Mouse (Mus musculus): ENCODE data around the gene Tbc1d17.

Gene Tbc1d17

GRCm38 (mm10) chr7:44856265-44856916, 7.5 kb upstream of the Tbc1d17 start:
- in situ Hi-C loops (cut with MboI; ENCODE audit: low pct_unique_long_range_greater_than_20kb in 1 of 2, low sequenced_read_pairs in 2 of 2, unreplicated experiment in 1 of 2) = loop anchor here in 1 of 2 experiments (10.0 kb wide), 1 partner anchor 302 kb away; the partner anchor contains the start of gene Nr1h2

GRCm38 (mm10) chr7:44855036-44855435, 6.2 kb upstream of the Tbc1d17 start:
- in situ Hi-C loops (cut with MboI; ENCODE audit: low pct_unique_long_range_greater_than_20kb in 1 of 2, low sequenced_read_pairs in 2 of 2, unreplicated experiment in 1 of 2) = loop anchor here in 1 of 2 experiments (10.0 kb wide), 1 partner anchor 300 kb away; the partner anchor contains the start of gene Nr1h2

- in situ Hi-C loops (cut with MboI; ENCODE audit: low pct_unique_long_range_greater_than_20kb in 1 of 2, low sequenced_read_pairs in 2 of 2, unreplicated experiment in 1 of 2) = loop anchor here in 1 of 2 experiments (10.0 kb wide), 1 partner anchor 300 kb away; the partner anchor contains the start of gene Nr1h2
Measured at GRCm38 (mm10) chr7:44854356-44855031, 5.6 kb upstream of the Tbc1d17 start.

- in situ Hi-C loops (cut with MboI; ENCODE audit: low pct_unique_long_range_greater_than_20kb in 1 of 2, low sequenced_read_pairs in 2 of 2, unreplicated experiment in 1 of 2) = loop anchor here in 1 of 2 experiments (10.0 kb wide), 1 partner anchor 299 kb away; the partner anchor contains the start of gene Nr1h2
Measured at GRCm38 (mm10) chr7:44853596-44854355, 4.9 kb upstream of the Tbc1d17 start.

DNA sequence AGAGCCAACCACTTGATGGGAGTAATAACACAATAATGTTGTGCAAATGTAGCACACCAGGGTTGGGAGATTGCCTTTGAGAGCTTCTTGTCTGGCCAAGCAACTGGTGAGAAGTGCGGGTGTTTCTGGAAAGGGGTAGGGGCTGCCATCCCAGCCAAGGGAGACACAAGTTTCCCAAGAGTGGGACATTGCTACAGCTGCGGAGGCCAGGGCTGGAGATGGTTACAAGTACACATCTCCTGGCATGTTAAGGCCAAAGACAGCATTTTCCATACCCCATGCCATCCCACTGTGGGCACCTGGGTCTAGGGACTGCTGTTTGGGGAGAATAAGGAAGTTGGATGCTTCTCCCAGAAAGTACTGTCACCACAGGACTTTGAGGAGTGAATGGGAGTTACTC, 4.2 kb upstream of the Tbc1d17 start:
- in situ Hi-C loops (cut with MboI; ENCODE audit: low pct_unique_long_range_greater_than_20kb in 1 of 2, low sequenced_read_pairs in 2 of 2, unreplicated experiment in 1 of 2) = loop anchor here in 1 of 2 experiments (10.0 kb wide), 1 partner anchor 298 kb away; the partner anchor contains the start of gene Nr1h2

DNA sequence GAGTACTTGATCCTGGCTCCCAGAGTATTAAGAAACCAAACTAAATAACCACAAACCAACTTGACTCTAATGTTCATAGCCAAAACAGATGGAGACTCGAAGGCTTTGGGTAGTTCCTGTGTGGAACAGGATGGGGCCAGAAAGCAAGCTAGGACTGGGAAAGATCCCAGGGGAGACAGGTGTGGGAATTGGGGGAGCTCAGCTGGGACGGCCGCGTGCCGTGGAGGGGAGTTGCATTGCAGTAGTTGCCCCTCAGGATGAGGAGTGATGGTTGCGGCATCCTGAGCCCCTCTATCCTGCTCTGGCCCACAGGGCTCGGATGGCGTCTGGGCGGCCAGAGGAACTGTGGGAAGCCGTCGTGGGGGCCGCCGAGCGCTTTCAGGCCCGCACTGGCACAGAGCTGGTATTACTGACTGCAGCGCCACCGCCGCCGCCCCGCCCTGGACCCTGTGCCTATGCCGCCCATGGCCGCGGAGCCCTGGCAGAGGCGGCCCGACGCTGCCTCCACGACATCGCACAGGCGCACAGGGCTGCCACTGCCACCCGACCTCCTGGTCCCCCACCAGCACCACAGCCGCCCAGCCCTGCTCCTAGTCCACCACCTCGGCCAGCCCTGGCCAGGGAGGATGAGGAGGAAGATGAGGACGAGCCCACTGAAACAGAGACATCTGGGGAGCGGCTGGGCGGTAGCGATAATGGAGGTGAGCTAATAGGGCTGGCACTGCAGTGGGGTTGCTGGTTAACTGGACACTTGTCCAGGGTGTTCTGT, 3.6 kb upstream of the Tbc1d17 start:
- in situ Hi-C loops (cut with MboI; ENCODE audit: low pct_unique_long_range_greater_than_20kb in 1 of 2, low sequenced_read_pairs in 2 of 2, unreplicated experiment in 1 of 2) = loop anchor here in 1 of 2 experiments (10.0 kb wide), 1 partner anchor 298 kb away; the partner anchor contains the start of gene Nr1h2

DNA sequence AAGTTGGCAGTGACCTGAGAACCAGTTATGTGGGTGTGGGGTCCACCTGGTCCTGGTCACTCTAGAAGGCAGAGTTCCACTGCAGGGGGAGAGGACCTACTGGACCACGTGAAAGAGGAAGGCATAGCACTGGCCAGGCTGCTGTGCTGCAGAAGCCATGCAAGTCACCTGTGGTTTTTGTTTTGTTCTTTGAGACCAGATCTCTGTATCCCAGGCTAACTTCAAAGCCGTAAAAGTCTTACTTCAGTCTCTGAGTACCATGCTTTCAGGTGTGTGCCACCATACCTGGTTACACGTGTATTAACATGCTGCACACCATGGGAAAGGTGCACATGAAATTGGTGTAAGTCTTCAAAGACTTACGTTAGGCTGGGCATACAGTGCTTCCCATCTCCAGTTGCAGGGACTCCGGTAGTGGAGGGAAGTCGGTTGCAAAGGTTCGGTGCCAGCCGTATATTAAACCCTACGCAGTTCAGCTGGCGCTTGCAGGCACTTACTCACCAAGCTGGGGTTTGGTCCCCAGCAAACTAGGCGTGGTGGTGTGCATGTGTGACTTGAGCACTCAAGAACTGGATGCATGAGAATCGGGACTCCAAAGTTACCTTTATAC, 2.9 kb upstream of the Tbc1d17 start:
- in situ Hi-C loops (cut with MboI; ENCODE audit: low pct_unique_long_range_greater_than_20kb in 1 of 2, low sequenced_read_pairs in 2 of 2, unreplicated experiment in 1 of 2) = loop anchor here in 1 of 2 experiments (10.0 kb wide), 1 partner anchor 297 kb away; the partner anchor contains the start of gene Nr1h2

DNA sequence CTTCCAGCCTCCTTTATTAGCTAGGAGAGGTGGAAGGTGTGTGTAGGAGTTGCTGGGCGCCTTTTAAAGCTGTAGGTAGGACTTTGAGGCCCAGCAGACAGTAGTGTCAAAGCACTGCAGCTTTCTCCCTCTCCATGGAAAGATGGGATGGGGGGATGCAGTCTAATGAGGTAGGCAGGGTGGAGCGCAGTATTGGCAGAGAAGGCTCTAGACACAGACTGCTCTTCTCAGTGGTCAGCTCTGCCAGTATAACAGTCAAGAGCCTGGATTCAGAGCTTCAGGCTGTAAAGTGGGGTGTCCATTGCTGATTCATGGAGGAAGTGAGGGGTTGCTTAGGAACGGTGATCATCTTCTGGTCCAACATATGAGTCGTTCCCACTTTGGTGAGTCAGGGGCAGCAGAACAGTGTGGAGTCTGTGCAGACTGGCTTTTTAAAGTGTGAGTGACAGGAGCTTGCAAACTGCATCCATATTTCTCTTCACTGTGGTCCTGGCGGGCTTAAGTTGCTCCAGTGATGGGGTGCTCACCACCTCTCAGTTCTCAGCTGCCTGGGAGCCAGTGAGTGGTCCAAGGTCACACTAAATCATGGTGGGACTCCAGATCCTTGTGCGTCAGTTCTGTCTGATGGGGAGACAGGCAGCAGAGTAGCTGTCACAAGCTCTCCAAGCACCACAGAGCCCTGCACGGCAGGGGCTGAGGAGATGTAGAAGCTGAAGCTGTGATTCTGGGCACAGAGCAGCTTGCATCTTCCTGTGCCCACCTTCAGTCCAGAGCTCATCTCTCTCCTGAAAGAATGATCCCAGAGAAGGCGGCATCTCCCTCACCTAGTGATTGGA, 2.1 kb upstream of the Tbc1d17 start:
- in situ Hi-C loops (cut with MboI; ENCODE audit: low pct_unique_long_range_greater_than_20kb in 1 of 2, low sequenced_read_pairs in 2 of 2, unreplicated experiment in 1 of 2) = loop anchor here in 1 of 2 experiments (10.0 kb wide), 1 partner anchor 296 kb away; the partner anchor contains the start of gene Nr1h2

GRCm38 (mm10) chr7:44850146-44850545, 1.3 kb upstream of the Tbc1d17 start:
- in situ Hi-C loops (cut with MboI; ENCODE audit: low pct_unique_long_range_greater_than_20kb in 1 of 2, low sequenced_read_pairs in 2 of 2, unreplicated experiment in 1 of 2) = loop anchor here in 1 of 2 experiments (10.0 kb wide), 1 partner anchor 295 kb away; the partner anchor contains the start of gene Nr1h2

GRCm38 (mm10) chr7:44849416-44850111, 685 bp upstream of the Tbc1d17 start:
- in situ Hi-C loops (cut with MboI; ENCODE audit: low pct_unique_long_range_greater_than_20kb in 1 of 2, low sequenced_read_pairs in 2 of 2, unreplicated experiment in 1 of 2) = loop anchor here in 1 of 2 experiments (10.0 kb wide), 1 partner anchor 295 kb away; the partner anchor contains the start of gene Nr1h2

GRCm38 (mm10) chr7:44847772-44848171, 1.1 kb downstream of the Tbc1d17 start:
- in situ Hi-C loops (cut with MboI; ENCODE audit: low pct_unique_long_range_greater_than_20kb in 1 of 2, low sequenced_read_pairs in 2 of 2, unreplicated experiment in 1 of 2) = no loop called here

GRCm38 (mm10) chr7:44846804-44847203, 2.1 kb downstream of the Tbc1d17 start:
- in situ Hi-C loops (cut with MboI; ENCODE audit: low pct_unique_long_range_greater_than_20kb in 1 of 2, low sequenced_read_pairs in 2 of 2, unreplicated experiment in 1 of 2) = no loop called here

- in situ Hi-C loops (cut with MboI; ENCODE audit: low pct_unique_long_range_greater_than_20kb in 1 of 2, low sequenced_read_pairs in 2 of 2, unreplicated experiment in 1 of 2) = no loop called here
Measured at GRCm38 (mm10) chr7:44845006-44845405, 3.9 kb downstream of the Tbc1d17 start.

- in situ Hi-C loops (cut with MboI; ENCODE audit: low pct_unique_long_range_greater_than_20kb in 1 of 2, low sequenced_read_pairs in 2 of 2, unreplicated experiment in 1 of 2) = no loop called here
Measured at GRCm38 (mm10) chr7:44841825-44842463, 6.9 kb downstream of the Tbc1d17 start.

GRCm38 (mm10) chr7:44840426-44840825, 8.5 kb downstream of the Tbc1d17 start:
- in situ Hi-C loops (cut with MboI; ENCODE audit: low pct_unique_long_range_greater_than_20kb in 1 of 2, low sequenced_read_pairs in 2 of 2, unreplicated experiment in 1 of 2) = no loop called here
